Mouse (Mus musculus) T-helper 1 cell (primary cell): ENCODE measurements around the gene Daxx.
"Not testable (repeated sequence)": the region's sequence is repeated elsewhere in the genome, so short reads cannot be mapped to it uniquely, and the experiment has no call there.

Experiments used
- in situ Hi-C: fragments of 300-600 bp; cut with MboI, MseI; formaldehyde crosslinking; loops from one replicate; pipeline ENCODE4 v1.15.1; 2025; ENCODE audit warnings: high pct_unique_total_duplicates

The Daxx gene

GRCm38 (mm10) chr17:33902491-33902890 is 6.7 kb upstream of the Daxx start:
- in situ Hi-C loops, result no loop called here

GRCm38 (mm10) chr17:33903911-33904651 is 5.1 kb upstream of the Daxx start:
- in situ Hi-C loops, result not testable (repeated sequence)

DNA sequence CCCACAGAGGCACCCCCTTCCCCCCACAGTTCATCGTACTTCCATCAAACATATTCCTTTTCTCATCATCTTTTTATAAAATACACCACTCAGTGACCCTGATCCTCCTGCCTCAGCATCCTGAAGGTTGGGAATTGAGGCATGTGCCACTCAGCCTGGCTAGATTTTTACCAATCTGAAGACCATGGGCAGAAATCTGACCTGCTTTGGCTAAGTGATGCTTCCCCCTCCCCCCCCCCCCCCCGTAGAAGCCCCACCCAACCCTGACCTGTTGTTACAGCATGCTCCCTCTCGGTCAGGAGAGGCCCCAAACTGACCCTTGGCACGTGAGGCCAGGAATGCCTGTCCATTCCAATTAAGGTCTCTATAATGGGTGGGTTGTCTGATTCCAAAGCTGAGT is 4.4 kb upstream of the Daxx start, which contains the start of gene Platr17:
Gene Platr17 (plus strand): TSS at position 301 of the 400 bp plus-strand sequence.
- in situ Hi-C loops, result not testable (repeated sequence)

DNA sequence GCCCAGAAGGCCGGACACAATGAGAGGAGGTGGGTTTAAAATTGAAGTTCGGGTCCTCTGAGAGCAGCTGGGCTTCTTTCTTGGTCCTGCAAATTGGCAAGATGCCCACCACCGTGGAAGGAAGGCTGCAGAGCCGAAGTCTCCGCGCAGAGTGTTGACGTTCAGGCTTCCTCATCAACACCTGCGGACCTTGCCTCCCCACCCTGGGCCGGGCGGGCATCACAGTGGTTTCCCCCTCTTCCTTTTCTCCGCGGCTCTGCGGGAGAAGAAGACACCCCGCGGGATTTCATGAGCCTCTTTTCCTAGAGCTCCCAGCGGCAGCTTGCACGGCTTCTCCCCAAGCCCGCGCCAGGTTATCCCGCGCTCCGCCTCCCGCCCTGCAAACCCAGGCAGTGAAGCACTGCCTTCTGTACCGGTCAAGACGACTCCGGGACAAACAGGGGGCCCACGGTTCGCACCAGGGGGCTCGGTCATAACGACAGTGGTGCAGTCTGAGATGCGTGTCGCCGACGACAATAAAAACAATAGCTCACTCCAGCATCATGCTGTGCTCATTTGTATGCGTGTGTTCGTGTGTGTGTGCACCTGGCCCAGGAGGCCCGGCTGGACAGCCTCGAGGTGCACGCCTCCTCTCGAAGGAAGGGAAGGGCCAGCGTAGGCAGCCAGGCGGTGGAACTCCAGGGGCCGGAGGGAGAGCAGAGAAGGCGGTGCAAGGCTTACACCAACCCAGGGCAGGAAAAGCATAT is 710 bp upstream of the Daxx start:
- in situ Hi-C loops, result no loop called here

GRCm38 (mm10) chr17:33909869-33910250 is 646 bp downstream of the Daxx start:
- in situ Hi-C loops, result no loop called here

GRCm38 (mm10) chr17:33910346-33911051 is 1.3 kb downstream of the Daxx start:
- in situ Hi-C loops, result no loop called here

- in situ Hi-C loops, result no loop called here
These were observed 2.0 kb downstream of the Daxx start for GRCm38 (mm10) chr17:33911052-33911812.

- in situ Hi-C loops, result no loop called here
These were observed 2.7 kb downstream of the Daxx start for GRCm38 (mm10) chr17:33911813-33912414.

DNA sequence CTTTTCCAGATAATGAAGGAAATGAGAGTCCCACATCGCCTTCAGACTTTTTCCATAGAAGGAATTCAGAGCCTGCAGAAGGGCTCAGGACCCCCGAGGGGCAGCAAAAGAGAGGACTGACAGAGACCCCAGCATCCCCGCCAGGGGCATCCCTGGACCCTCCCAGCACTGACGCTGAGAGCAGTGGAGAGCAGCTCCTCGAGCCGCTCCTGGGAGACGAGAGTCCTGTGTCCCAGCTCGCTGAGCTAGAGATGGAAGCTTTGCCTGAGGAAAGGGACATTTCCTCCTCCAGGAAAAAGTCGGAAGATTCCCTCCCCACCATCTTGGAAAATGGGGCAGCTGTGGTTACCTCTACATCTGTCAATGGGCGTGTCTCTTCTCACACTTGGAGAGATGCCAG is 4.0 kb downstream of the Daxx start:
- in situ Hi-C loops, result no loop called here

DNA sequence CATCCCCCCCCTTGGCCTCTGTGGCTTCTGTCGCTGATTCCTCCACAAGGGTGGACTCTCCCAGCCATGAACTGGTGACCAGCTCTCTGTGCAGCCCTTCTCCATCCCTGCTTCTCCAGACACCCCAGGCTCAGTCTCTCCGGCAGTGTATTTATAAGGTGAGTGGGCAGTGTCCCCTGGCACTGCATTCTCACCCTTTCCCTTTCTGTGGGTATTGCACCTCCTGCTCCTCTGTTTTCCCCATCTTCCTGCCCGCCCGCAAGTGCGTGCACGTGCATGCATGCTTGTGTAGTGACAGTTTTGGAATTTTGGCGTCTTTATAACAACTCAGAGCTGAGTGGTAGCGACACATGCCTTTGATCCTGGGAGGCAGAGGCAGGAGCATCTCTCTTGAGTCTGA is 4.7 kb downstream of the Daxx start:
- in situ Hi-C loops, result no loop called here

DNA sequence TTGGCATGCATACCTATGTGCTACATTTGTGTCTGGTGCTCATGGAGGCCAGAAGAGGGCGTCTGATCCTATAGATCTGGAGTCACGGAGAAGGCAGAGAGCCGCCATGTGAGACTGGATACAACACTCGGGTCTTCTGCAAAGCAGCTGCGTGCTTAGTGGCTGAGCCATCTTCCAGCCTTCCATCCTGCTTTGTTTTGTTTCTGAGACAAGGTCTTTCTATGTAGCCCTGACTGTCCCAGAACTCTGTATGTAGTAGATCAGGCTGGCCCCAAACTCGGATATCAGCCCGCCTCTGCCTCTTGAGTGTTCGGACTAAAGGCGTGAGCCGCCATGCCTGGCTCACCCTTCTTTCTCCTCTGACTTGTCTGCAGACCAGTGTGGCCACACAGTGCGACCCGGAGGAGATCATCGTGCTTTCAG is 5.8 kb downstream of the Daxx start:
- in situ Hi-C loops, result no loop called here

GRCm38 (mm10) chr17:33915671-33916250 is 6.5 kb downstream of the Daxx start, which contains the start of the genes Tapbp and Zbtb22:
Gene Tapbp (plus strand): TSS chr17:33915899.
Gene Zbtb22 (plus strand): TSS chr17:33915904.
- in situ Hi-C loops, result no loop called here

GRCm38 (mm10) chr17:33916294-33916693 is 7.1 kb downstream of the Daxx start:
- in situ Hi-C loops, result no loop called here

DNA sequence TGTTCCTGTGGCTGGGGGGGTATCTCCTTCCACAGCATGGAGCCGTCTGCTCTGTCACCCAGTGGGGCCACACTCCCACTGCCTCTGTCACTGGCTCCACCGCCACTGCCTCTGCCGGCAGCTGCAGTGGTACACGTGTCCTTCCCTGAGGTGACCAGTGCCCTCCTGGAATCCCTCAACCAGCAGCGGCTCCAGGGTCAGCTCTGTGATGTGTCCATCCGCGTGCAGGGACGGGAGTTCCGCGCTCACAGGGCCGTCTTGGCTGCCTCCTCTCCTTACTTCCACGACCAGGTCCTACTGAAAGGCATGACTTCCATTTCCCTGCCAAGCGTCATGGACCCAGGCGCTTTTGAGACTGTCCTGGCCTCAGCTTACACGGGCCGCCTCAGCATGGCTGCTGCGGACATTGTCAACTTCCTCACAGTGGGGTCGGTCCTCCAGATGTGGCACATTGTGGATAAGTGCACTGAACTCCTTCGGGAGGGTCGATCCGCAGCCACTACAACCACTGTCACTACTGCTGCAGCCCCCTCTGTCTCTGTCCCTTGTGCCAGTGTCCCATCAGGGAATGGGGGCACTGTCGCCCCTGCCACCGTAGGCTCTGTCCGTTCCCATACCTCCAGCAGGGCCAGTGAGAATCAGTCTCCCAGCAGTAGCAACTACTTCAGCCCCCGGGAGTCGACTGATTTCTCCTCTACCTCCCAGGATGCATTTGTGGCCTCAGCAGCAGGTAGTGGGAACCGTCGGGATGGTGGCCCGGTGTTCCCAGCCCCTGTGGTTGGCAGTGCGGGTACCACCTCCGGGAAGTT is 7.8 kb downstream of the Daxx start:
- in situ Hi-C loops, result no loop called here

GRCm38 (mm10) chr17:33917656-33918292 is 8.6 kb downstream of the Daxx start:
- in situ Hi-C loops, result no loop called here

DNA sequence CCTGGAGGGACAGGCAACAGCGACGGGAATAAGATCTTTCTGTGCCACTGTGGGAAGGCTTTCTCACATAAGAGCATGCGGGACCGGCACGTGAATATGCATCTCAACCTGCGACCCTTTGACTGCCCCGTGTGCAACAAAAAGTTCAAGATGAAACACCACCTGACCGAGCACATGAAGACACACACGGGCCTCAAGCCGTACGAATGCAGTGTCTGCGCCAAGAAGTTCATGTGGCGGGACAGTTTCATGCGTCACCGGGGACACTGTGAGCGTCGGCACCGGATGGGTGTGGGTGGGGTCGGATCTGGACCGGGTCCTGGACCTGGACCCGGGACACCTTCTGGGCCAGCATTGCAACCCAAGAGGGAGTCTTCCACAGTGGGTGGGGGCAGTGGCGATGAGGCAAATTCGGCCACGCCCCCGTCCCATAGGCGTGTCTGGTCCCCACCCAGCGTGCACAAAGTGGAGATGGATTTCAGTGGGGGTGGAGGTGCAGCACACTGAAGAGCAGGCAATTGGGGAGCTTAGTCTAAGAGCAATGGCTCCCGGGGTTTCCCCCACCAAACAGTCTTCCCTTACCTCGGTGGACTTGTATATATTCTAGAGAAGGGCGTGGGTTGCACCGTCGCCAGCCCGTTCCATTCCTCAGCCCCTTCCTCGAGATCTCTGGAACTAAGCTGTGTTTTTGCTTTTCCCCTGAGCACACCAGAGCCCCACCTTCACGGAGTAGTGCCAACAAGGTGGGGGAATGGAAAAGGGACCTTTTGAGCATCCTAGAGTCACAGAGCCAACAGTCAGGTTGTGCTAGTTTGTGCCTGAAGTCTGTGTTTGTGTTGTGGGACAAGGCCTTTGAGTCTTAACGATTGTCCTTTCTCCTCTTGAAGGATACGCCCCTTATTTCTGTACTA is 9.3 kb downstream of the Daxx start:
- in situ Hi-C loops, result no loop called here

GRCm38 (mm10) chr17:33919351-33920281 is 10.4 kb downstream of the Daxx start:
- in situ Hi-C loops, result no loop called here
